Mouse (Mus musculus) embryo, embryonic 10 days (tissue): ENCODE results near the gene Nol10.
A peak's percentile ranks its signal among the peaks of the same experiment; 100 is the strongest.
"Not testable (repeated sequence)": the region's sequence is repeated elsewhere in the genome, so short reads cannot be mapped to it uniquely, and the experiment has no call there.

Experiments
- DNase-seq: peaks from one replicate; pipeline ENCODE4 v3.0.0-alpha.2; 2015; ENCODE audit warnings: low spot score

The Nol10 gene

DNA sequence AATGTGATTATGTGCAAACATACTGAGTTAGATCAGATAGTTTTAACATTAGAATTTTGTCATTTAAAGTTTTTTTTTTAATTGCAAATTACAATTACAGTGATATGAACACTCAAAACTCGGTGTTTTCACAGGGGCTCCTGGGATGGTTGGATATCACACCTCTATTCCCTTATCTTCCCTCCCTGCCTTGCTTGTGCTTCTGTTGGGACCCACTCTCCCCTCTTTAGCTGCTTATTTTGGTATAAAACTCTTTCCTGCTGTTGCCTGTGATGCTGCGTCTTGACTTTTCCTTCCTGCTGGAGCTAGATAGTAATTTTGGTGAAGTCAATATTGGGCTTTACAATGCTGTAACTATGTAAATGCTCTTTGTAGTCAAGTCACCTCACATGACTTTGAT is 63.0 kb downstream of the Nol10 start:
- DNase-seq = no peak

DNA sequence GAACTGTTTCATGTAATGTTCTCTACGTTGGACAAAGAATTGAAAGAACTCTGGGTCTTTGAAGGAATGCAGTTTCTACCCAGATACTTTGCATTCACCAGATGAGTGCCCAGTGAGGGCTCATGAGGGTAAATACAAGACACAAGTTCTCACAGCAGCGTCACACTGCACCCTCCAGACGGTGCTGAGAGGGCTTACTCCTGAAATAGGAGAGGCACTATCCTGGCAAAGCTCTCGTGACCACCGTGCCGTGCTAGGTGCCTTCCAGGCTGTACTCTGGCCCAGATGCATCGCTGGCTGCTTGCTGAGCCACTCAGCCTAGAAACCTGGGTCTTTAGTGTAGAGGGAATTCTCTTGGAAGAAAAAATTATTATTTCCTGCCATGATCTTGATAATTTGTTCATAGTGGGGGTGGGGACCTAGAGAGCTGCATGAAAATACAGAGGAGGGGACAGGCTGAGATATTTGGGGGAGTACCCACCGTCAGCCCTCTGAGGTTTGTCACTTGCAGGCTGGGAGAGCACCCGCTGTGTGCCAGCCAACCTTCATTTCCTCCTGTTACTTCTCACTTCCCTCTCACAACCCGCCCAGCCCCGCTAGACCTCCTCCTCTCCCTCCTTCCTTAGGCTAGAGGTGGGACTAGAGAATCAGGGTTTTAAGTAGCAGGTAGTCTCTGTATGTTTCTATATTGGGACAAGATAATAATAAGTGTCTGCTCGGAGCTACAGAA is 63.7 kb downstream of the Nol10 start:
- no peak for DNase-seq

DNA sequence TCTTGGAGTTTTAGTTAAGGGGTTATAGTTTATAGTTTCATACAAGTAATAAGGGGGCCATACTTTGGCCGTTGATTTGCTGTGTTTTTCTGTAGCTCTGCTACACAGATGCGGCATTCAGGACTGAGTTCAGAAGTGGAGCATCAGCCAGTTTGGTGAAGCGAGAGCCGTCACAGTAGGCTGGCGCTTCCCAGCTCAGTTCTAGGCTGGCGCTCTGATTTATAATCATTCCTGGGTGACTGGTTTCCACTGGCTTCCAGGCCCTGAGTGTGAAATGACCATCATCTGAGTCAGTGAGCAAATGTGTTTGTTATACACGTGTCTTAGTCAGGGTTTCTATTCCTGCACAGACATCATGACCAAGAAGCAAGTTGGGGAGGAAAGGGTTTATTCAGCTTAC is 66.5 kb downstream of the Nol10 start:
- no peak for DNase-seq

DNA sequence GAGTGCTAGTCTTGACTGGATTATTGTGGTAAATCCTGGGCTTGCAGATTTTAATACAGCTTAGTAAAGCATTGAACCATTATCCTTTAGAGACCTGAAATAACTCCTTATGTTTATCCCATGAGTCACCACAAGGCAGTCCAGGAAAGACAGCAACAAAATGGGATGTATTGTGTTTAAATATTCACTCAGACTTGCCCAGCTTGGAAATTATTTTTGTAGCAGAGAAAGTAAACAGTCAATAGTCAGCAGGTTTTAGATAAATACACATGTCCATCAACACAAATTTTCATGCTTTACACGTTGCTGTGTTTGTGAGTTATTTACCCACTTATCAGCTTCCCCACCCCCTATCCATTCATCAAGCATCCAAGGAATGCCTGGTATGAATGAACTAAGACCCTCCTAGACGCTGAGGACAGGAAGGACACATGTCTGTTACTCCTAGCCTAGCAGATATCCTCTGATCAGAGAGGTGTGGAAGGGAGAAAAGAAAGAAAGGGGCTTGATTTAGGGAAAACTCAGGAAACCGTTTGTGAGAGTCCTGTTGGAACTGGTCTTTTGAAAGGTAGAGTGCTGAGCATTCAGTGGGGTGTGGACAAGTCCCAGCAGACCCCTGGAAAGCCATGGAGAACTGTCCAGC is 72.0 kb downstream of the Nol10 start:
- DNase-seq = no peak

DNA sequence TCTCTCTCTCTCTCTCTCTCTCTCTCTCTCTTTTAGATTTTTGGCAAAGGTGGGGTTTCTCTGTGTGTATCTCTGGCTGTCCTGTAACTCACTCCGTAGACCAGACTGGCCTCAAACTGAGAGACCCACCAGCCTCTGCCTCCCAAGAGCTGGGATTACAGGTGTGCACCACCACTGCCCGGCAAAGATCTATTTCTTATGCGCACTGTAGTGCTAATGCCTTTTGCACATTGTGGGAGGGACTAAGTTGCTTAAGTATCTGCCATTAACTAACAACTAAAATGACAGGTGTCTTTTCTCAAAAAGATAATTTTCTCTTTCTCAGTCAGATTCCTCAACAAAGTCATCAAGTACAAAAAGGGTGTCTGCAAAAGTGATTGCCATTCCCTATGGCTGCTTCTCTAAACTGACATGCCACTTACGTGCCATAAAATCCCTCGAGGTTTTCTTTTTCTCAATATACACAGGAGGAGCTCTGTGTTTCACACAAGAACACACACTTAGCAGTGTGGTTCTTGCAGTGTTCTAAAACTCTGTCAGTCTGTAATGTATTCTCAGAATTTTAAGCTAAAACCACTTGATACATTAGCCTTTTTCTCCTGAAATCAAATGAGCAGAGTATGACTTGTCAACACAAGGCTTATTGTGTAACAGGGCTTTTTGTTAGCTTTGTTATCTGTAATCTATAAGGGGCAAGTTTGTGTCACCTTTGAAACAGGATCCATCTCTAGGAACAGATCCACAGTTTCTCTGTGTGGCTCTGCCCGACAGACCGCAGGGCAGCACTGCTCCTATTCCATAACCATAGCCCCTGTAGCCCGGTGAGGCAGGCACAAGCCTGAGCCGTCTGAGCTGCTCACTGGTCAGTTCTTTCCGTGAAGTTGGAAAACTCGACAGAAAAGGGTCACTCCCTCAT is 77.3 kb downstream of the Nol10 start:
- DNase-seq = no peak

DNA sequence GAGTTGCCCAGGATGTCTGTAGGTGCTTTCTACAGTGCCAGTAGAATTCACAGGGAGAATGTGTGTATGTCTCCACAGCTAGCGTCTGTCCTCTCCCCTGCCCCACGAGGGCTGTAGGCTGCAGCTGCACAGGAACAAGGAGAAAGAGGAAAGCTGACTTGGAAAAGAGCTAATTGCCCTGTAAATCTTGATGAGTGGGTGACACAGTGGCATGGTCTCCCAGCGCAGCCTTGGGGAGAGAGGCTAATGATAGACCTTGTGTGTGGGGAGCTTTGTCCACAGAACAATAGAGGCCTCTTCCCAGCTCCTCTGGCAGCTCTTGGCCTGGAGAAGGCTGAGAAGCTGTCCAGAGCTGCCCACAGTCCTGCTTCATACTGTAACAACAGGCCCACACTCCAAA is 78.5 kb downstream of the Nol10 start:
- DNase-seq = no peak

DNA sequence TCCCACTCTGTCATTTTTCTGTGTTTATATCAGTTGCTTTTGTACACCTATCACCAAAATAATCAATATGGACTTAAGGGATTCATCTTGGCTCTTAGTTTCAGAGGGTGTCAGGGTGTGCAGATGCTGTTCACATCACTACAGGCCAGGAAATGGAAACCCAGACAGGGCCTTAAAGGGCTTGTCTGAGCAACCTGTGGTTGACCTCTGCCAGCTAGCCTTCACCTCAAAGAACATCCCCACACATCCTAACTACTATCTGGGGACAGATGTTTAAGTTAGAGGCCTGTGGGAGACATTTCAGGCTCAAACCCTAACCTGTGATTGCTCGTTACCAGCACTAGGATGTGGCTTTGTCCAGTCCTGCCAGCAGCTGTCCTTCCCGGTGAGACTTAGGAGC is 82.3 kb downstream of the Nol10 start:
- DNase-seq = no peak

DNA sequence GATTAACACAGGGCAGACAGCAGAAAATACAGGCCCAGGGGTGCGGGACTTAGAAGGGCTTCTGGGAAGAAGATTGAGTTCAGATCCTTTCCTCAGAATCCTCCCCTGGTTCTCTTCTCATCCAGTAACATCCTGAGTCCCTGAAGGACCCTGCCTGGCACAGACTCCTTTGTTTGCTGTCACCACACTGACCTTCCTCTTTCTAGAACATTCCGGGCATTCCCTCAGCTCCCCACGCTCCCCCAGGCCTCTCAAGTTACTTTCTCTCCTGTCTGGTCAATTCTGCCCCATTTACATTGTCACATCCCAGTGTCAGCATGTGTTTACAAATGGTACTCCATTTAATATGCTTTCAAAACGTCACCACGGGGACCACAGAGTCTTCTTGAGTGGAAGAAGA is 82.9 kb downstream of the Nol10 start:
- no peak for DNase-seq

DNA sequence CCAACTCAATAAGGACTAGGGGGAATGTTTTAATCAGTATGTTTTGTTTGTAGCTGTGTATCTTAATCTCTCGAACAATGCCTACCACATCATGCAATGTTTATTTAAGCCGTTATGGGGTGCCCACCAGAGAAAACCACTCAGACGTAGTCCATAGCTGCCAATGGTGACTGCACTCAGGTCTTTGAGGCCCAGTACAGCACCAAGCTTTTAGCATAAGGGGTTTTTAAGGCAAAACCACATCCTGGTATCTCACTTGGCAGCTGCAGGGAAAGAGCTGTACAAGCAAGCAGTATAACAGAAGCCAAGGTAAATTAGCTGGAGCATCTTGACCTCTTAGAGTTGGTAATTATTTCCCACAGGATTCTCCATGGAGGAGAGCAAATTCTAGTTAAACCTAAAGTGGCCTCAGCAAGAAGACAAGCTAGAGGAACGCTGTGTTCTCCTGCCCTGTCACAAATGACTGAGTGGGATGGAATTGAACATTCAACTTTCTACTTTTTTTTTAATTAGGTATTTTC is 83.6 kb downstream of the Nol10 start:
- no peak for DNase-seq

DNA sequence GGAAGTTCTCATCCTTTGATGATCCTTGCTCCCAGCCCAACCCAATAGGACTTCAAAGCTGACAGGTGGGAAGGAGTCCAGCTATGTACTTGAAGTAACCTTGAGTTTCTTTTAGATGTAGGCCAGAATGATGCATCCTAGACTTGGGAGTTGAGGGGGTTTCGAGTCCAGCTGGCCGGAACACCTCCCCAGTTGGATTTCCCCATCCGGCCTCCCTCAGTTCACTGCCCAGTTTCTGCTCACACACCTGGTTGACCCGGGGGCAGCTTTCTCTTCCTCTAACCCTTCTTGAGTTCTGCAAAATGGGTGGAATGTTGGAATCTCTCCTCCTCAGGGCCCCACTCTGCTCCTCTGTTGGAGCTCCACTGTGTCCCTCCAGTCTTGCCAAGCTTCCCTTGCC is 85.5 kb downstream of the Nol10 start:
- DNase-seq = no peak

DNA sequence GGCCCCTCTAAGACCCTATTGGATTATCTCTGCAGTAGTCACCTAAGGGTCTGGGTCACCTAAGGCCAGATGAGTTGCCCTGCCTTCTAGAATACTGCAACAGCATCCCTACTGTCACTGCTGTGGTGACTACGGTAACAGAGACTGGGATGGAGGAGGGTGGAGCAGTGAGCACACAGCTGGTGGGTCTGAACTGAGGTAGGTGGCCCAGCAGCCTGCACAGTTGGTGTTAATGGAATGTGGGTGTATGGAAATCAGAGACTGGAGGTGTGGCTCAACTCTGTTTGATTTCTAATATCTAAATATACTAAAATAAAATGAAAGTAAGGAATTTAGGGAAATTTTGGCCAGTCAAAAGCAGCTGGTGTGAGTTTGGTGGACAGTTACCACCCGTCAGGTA is 88.2 kb downstream of the Nol10 start:
- DNase-seq = no peak

DNA sequence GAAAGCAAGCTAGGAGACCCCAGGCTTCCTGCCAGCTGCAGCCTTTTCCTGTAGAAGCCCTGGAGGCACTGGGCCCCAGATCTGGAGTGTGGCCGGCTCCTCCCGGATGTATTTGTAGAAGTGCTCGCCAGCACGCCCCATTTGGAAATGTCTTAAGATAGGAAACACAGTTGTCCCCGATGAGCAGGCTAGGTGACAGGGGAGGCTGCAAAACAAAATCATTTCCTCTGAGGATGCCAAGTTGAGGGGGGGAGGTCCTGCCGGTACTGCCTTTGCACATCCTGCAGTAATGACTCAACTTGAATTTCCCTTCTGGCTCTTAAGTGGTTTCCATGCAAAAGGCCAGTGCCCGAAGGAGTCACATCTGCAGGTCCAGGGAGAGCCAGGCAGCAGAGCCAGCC is 92.0 kb downstream of the Nol10 start:
- DNase-seq = no peak

DNA sequence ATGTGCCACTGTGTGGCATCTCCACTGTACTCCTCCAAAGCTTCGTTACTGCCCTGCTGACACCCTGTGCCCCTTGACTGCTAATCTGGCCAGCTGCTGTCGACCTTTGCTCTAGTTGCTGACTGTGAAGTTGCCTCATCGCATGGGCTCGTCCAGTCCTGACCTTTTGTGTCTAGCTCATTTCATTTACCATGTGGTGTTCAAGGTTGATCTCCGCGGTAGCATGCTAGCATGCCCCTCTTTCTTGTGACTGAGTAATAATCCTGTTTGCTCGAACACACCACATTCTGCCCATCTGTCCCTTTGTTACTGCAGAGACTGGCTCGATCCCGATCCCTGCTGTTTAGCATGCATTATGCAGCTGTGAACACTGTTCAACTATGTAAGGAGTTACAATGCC is 93.2 kb downstream of the Nol10 start:
- no peak for DNase-seq

DNA sequence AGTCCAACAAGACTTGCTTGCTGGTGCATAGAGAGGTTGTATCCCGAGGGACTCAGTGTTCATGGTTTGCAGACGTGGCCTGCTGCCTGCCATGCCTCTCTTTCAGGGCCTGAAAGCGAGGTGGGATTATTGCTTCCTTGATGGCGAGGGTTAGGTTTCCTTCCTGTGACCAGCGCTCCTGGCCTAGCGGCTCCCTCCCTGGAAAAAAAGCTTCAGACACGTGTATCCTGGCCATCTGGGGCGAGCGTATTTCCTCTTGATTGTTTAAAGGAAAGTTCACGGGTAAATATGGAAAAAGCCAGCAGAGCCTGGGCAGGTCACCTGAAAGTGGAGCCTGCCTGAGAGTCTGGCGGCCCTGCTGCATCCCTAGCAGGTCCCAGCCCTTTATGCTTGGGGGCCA is 96.1 kb downstream of the Nol10 start:
- DNase-seq = peak; percentile 46

DNA sequence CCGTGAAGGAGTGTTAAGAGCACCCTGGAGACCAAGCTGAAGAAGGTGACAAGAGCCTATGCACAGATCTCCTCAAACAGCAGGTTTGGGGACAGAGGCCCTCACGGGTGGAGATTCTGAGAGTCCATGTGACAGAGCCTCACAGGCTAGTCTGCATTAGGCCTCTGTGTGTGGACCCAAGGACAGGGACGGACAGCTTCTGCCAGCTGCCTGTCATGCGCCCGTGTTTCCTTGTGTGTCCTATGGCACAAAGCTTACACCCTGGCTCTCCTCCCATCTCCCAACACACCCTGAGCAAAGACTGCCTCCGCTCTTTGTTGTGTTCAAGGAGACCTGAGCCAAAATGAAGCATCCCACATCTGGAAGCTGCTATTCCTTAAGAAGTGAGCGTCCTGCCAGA is 97.0 kb downstream of the Nol10 start:
- DNase-seq = no peak

DNA sequence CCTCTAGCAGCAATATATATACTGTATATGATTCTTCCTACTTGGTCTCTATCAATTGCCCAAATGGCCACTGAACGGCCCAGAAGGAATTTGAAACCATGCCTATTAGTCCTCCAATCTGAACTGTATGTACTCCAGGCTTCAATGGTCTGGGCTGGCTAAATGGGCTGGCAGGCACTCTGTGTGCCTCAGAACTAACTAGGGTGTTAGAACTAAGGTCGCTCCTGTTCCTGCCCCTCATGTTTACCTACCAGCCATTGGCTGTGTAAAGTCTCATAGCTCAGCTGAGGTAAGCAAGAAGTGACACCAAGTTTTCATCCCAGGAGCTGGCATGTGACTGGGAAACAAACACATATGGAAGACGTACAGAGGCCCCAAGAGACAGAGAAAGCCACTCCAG is 100.5 kb downstream of the Nol10 start:
- DNase-seq = no peak

DNA sequence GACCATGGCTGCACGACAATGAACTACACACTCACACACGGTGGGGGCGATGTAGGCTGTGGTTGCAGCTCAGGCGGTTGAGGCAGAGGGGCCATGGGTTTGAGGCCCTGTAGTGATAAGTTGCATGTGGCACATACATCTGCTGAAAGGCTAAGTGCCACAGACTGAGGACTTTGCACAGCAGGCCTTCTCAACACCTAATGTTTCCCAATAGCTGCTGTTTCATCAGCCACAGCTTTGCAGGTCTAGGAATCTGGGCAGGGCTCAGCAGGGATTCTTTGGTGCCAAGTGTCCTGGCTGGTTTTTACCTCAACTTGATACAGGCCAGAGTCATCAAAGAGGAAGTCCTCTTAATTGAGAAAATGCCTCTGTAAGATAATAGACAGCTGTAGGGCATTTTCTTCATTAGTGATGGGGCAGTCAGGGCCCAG is 101.4 kb downstream of the Nol10 start:
- DNase-seq = no peak

DNA sequence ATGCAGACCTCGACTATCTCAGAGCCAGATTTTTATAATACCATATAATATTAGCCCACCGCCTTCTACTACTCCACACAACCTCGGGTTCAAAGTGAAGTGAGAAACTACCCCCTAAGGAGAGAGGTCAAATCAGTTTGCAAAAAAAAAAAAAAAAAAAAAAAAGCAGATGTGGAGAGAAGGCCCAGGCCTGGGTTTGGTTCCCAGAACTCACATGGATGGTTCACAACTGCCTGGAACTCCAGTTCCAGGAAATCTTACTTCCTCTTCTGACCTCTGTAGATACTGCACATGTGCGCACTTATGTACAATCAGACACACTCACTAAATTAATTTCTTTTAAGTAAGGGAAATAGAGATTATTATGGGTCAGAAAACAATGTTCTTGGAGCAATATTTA is 102.2 kb downstream of the Nol10 start:
- no peak for DNase-seq

DNA sequence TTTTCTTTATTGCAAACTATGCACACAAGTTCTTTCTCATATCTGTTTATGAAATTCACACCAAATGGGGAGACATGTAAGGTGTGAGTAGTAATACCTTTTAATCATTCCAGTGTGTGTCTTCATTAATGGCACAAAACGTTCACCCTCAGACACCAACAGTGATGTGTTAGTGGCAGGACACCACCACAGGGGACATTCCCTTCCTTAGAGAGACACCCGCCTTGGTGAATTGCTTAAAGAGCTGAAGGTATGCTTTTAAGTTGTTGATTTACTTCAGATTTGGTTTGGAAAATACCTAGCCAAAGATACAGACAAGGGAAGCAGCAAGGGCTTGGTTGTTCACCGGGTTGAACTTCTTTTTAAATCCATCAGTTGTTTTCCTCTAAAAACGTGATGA is 102.7 kb downstream of the Nol10 start:
- DNase-seq = no peak

DNA sequence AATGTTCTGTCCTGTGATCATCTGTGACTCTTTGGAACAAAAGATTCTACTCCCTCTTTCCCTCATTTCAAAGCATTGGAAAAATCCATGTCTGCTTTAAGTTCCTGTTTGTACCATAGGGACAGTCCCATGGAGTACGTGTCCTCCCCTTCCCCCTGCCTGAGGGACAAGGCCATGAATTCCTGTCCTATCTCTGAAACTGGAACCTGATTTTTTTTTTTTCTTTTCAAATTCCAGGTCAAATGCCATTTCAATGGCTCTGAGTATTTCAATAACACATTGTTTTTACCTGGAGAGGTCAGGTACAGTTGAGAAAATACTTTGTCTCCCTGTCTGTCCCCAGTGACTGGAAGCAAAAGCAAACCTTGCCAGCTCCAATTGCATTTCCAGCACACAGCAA is 104.0 kb downstream of the Nol10 start:
- DNase-seq = no peak

DNA sequence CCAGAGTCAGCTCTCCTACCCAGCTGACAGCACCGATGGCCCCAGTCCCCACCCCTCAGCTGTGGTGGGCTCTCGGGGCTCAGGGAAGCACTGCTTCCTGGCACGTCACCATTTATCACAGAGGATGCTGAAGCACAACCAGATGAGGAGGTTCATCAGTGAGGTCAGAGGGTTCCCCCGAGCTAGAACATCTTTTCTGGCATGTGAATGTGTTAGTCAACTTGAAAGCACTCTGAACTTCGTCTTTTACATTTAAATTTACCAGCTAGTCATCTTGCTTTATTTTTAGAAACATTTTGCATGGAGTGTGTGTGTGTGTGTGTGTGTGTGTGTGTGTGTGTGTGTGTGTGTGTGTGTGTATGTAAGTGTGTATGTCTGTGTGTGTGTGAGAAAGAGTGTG is 105.7 kb downstream of the Nol10 start:
- DNase-seq = no peak

DNA sequence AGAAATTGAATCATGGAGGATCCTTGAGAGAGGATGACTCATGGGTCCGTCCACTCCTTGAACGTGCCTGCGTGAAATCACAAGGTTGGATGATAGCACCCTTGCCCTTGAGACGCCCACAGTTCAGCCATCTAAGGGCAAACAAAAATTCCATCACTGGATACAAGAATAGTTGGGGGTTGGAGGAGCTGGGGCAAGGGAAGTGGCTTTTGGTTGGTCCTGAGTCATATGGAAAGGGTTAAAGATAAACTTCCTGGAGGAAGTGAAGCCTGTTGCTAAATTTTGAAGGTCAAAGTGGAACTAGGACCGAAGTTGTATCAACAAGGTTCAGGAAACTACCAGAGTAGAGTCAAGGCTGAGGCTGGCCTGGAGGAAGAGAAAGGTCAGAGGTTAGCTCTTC is 106.8 kb downstream of the Nol10 start:
- DNase-seq = no peak

DNA sequence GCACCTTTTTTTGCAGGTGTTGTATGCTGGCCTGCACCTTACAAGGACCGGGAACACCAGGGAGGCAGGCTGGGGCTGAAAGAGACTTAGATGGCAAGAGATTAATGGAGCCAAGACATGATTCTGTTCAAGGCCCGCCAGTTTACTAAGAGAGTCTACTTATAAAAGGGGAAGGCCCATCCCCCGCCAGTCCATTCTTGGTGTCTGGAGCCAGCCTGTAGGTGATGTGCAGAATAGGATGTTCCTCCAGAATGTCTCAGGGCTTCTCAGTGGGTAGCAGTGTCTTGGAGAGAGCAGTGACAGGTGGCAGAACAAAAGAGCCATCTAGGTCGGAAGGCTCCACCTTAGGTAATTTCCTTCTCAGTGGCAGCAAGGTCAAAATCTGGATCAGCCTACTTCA is 111.0 kb downstream of the Nol10 start:
- not testable (repeated sequence) for DNase-seq
